Mouse (Mus musculus): Measurements from ENCODE around the gene Myo10.

DNA sequence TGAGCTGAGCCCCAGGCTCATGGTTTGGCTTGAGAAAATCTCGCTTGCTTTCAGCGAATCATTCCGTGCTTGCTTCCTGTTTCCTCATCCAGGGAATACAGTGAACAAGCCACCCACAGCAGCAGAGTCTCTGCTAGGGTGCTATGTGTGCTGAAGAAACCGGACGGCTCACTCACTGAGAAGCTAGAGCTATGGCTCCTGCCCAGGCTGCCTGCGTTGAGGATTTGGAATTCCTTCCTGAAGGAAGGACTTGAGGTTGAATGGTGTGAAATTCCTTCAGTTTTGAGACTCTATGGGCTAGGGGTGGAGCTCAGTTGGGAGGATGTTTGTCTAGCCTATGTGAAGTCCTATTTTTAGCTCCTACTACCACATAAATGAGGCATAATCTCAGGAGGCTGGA is 145.5 kb downstream of the Myo10 start:
- no peak for TF ChIP-seq POLR2A (IDR thresholded peaks at IDR 0.05; ENCODE audit: low read depth, low read length)
- no peak for TF ChIP-seq CTCF (IDR thresholded peaks at IDR 0.05; ENCODE audit: borderline replicate concordance, insufficient read depth, low read length)

All from embryonic fibroblast, embryonic 13.5 days (primary cell).